Mouse (Mus musculus) lung, postnatal 14 days (tissue): ENCODE measurements around the gene Krtap5-1.
"Not testable (repeated sequence)": the region's sequence is repeated elsewhere in the genome, so short reads cannot be mapped to it uniquely, and the experiment has no call there.

Experiments
- DNase-seq: peaks from one replicate; pipeline ENCODE4 v3.0.0; 2021

The Krtap5-1 gene

GRCm38 (mm10) chr7:142297018-142297417 is at the start of gene Krtap5-1:
Gene Krtap5-1 (minus strand): TSS chr7:142297118.
- DNase-seq = not testable (repeated sequence)

- no peak for DNase-seq
These were observed 45.3 kb upstream of the Krtap5-1 start for GRCm38 (mm10) chr7:142342247-142342640.

- DNase-seq = no peak
These were observed 44.8 kb upstream of the Krtap5-1 start for GRCm38 (mm10) chr7:142341564-142342246.

- DNase-seq = peak; percentile 30
These were observed 43.5 kb upstream of the Krtap5-1 start for GRCm38 (mm10) chr7:142340269-142340970.

- no peak for DNase-seq
These were observed 38.2 kb upstream of the Krtap5-1 start for GRCm38 (mm10) chr7:142335151-142335550.

GRCm38 (mm10) chr7:142334246-142334645 is 37.3 kb upstream of the Krtap5-1 start:
- peak; percentile 95 for DNase-seq

- DNase-seq = not testable (repeated sequence)
These were observed 35.8 kb upstream of the Krtap5-1 start for GRCm38 (mm10) chr7:142332741-142333140.

- DNase-seq = no peak
These were observed 34.4 kb upstream of the Krtap5-1 start for GRCm38 (mm10) chr7:142331281-142331680.

- no peak for DNase-seq
These were observed 33.4 kb upstream of the Krtap5-1 start for GRCm38 (mm10) chr7:142330271-142330724.

- no peak for DNase-seq
These were observed 31.6 kb upstream of the Krtap5-1 start for GRCm38 (mm10) chr7:142328507-142328906.

GRCm38 (mm10) chr7:142326714-142327445 is 30.0 kb upstream of the Krtap5-1 start:
- no peak for DNase-seq

- no peak for DNase-seq
These were observed 26.6 kb upstream of the Krtap5-1 start for GRCm38 (mm10) chr7:142323396-142324117.

- DNase-seq = no peak
These were observed 25.7 kb upstream of the Krtap5-1 start for GRCm38 (mm10) chr7:142322641-142323040.

- not testable (repeated sequence) for DNase-seq
These were observed 24.9 kb upstream of the Krtap5-1 start for GRCm38 (mm10) chr7:142321637-142322306.

- DNase-seq = no peak
These were observed 24.0 kb upstream of the Krtap5-1 start for GRCm38 (mm10) chr7:142320906-142321305.

GRCm38 (mm10) chr7:142319124-142319523 is 22.2 kb upstream of the Krtap5-1 start:
- DNase-seq = no peak

GRCm38 (mm10) chr7:142317216-142317615 is 20.3 kb upstream of the Krtap5-1 start:
- DNase-seq = no peak

GRCm38 (mm10) chr7:142316558-142316957 is 19.6 kb upstream of the Krtap5-1 start:
- peak; percentile 48 for DNase-seq

GRCm38 (mm10) chr7:142314600-142315285 is 17.8 kb upstream of the Krtap5-1 start:
- DNase-seq = no peak

- DNase-seq = not testable (repeated sequence)
These were observed 7.0 kb upstream of the Krtap5-1 start for GRCm38 (mm10) chr7:142303929-142304328.

GRCm38 (mm10) chr7:142303249-142303648 is 6.3 kb upstream of the Krtap5-1 start, which contains the start of gene Krtap5-4:
Gene Krtap5-4 (plus strand): TSS chr7:142303549.
- no peak for DNase-seq
